Mouse (Mus musculus) kidney, adult 2 months (tissue): Measurements from ENCODE around the gene Nalcn.

Experiments used
- CTCF ChIP-seq: fragments of 200-500 bp; conservative IDR thresholded peaks from 2 replicates; pipeline ENCODE4 v1.5.1; 2011; ENCODE audit warnings: low read depth, mild to moderate bottlenecking, control low read depth, low read length, moderate library complexity, mixed read lengths; ENCODE audit not compliant: insufficient read depth, insufficient read length
- POLR2A ChIP-seq: fragments of 200-500 bp; IDR thresholded peaks from one replicate; pipeline ENCODE4 v1.6.1; 2011; ENCODE audit warnings: low read depth, low read length, control low read depth

GRCm38 (mm10) chr14:123232630-123233206 is 394.2 kb downstream of the Nalcn start:
- TF ChIP-seq CTCF (no peak), POLR2A (no peak)
